Mouse (Mus musculus) cerebellum, postnatal 10 days (tissue): ENCODE results near the gene Gabrr3.
"Not testable (repeated sequence)": the region's sequence is repeated elsewhere in the genome, so short reads cannot be mapped to it uniquely, and the experiment has no call there.

Source experiments
- DNase-seq, 2 experiments: peaks; one replicate each; pipeline ENCODE4 v3.0.0; 2021; ENCODE audit warnings: mixed read lengths in 2 of 2

Gene Gabrr3

GRCm38 (mm10) chr16:59407032-59407431, at the start of gene Gabrr3:
Gene Gabrr3 (plus strand): TSS chr16:59407332.
- DNase-seq: no peak

GRCm38 (mm10) chr16:59363893-59364292, 43.2 kb upstream of the Gabrr3 start, which contains the start of gene Olfr209:
Gene Olfr209 (minus strand): TSS chr16:59363993.
- DNase-seq: no peak

GRCm38 (mm10) chr16:59393300-59393699, 13.8 kb upstream of the Gabrr3 start:
- peak; percentile 48 to 66 for DNase-seq

- peak; percentile 25 to 31 for DNase-seq
Observed at GRCm38 (mm10) chr16:59401102-59401501, 6.0 kb upstream of the Gabrr3 start.

- DNase-seq: no peak
Observed at GRCm38 (mm10) chr16:59401985-59402384, 5.1 kb upstream of the Gabrr3 start.

- DNase-seq: peak; percentile 24 to 40
Observed at GRCm38 (mm10) chr16:59403684-59404083, 3.4 kb upstream of the Gabrr3 start.

GRCm38 (mm10) chr16:59404798-59405197, 2.3 kb upstream of the Gabrr3 start:
- DNase-seq: no peak

GRCm38 (mm10) chr16:59409341-59409748, 2.2 kb downstream of the Gabrr3 start:
- peak in 1 of 2 experiments; percentile 5 for DNase-seq

- DNase-seq: no peak
Observed at GRCm38 (mm10) chr16:59409800-59410199, 2.7 kb downstream of the Gabrr3 start.

- no peak for DNase-seq
Observed at GRCm38 (mm10) chr16:59413475-59413874, 6.3 kb downstream of the Gabrr3 start.

GRCm38 (mm10) chr16:59420237-59420866, 13.2 kb downstream of the Gabrr3 start:
- DNase-seq: no peak

- DNase-seq: peak; percentile 87 to 91
Observed at GRCm38 (mm10) chr16:59420867-59421251, 13.7 kb downstream of the Gabrr3 start.

GRCm38 (mm10) chr16:59421571-59422345, 14.6 kb downstream of the Gabrr3 start:
- DNase-seq: no peak

- no peak for DNase-seq
Observed at GRCm38 (mm10) chr16:59427960-59428359, 20.8 kb downstream of the Gabrr3 start.

- DNase-seq: no peak
Observed at GRCm38 (mm10) chr16:59433181-59433580, 26.0 kb downstream of the Gabrr3 start.

GRCm38 (mm10) chr16:59444880-59445559, 37.9 kb downstream of the Gabrr3 start:
- no peak for DNase-seq

GRCm38 (mm10) chr16:59448181-59448580, 41.0 kb downstream of the Gabrr3 start:
- peak; percentile 4 to 17 for DNase-seq

- no peak for DNase-seq
Observed at GRCm38 (mm10) chr16:59449092-59449491, 42.0 kb downstream of the Gabrr3 start.

- DNase-seq: no peak
Observed at GRCm38 (mm10) chr16:59451813-59452212, 44.7 kb downstream of the Gabrr3 start.

GRCm38 (mm10) chr16:59459259-59459861, 52.2 kb downstream of the Gabrr3 start:
- DNase-seq: not testable (repeated sequence)

GRCm38 (mm10) chr16:59463567-59463966, 56.4 kb downstream of the Gabrr3 start:
- no peak for DNase-seq

GRCm38 (mm10) chr16:59463973-59464372, 56.8 kb downstream of the Gabrr3 start:
- DNase-seq: no peak

- no peak for DNase-seq
Observed at GRCm38 (mm10) chr16:59469846-59470245, 62.7 kb downstream of the Gabrr3 start.
